Mouse (Mus musculus) bone marrow macrophage, adult 2 months (primary cell): ENCODE data around the gene Lpar3.

Experiments used
- CTCF ChIP-seq: IDR thresholded peaks from 2 replicates; pipeline ENCODE4 v1.5.1; 2012; ENCODE audit warnings: low read depth, mild to moderate bottlenecking, low read length, moderate library complexity
- POLR2A ChIP-seq: IDR thresholded peaks from 2 replicates; pipeline ENCODE4 v1.6.1; 2012; ENCODE audit warnings: mild to moderate bottlenecking, low read depth, low read length, borderline replicate concordance

- no peak for TF ChIP-seq POLR2A
- no peak for TF ChIP-seq CTCF
These were observed 43.5 kb upstream of the Lpar3 start for GRCm38 (mm10) chr3:146177295-146177694.
